Mouse (Mus musculus): ENCODE measurements around the gene Susd1. TPM values are rescaled to one million over a fixed set of nuclear protein-coding genes. Genes with fewer than 3 reads are reported as not detected.
A peak's percentile ranks its signal among the peaks of the same experiment; 100 is the strongest.

The Susd1 gene
- polyA plus RNA-seq, 1 experiment from 2014 or later = 0.84 TPM

DNA sequence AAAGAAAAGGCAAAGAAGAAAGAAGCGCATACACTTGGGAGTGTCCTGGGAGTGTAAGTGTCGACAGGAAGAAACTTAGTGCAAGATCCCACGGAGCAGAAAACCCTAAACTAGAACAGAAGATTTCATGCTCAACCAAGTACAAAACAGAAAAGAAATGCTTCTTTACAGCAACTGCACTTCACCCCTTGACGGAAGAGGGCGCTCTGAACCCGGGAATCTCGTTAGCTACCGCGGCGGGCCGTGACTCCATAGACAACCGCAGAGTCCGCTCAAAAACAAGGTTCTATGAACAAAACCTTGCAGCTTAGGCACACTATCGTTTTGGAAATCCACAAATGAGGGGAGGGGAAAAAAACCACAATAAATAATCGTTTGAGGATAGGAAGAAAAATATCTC, 77.7 kb downstream of the Susd1 start:
- Histone ChIP-seq H3K27me3 (ENCODE audit: control insufficient read depth, insufficient read depth, low read length) (no peaks in the 10 kb centered on the region), H3K36me3 (replicated peaks; ENCODE audit: control insufficient read depth, insufficient read depth, low read depth, low read length) (no peaks in the 10 kb centered on the region), H3K4me3 (ENCODE audit: low read depth, low read length) (no peak overlapping the region), H3K4me2 (ENCODE audit: low read depth, low read length) (no peak overlapping the region), H3K27ac (replicated peaks; ENCODE audit: low read depth, low read length) (no peak overlapping the region), H3K9me3 (replicated peaks; ENCODE audit: control insufficient read depth, low read length) (no peaks in the 10 kb centered on the region), H3K4me1 (ENCODE audit: control insufficient read depth, insufficient read depth, low read length) (no peaks in the 10 kb centered on the region), H3K9ac (replicated peaks; ENCODE audit: low read length) (no peak overlapping the region; the same call in 1 of the 2 replicates)
- WGBS = 2% methylated on average over 15 of the region's 15 CpGs
- peak; percentile 88 for DNase-seq (ENCODE audit: low spot score)
- no peak for ATAC-seq (replicated peaks; ENCODE audit: insufficient number of reproducible peaks, low FRiP score, low TSS enrichment, low read depth)

DNA sequence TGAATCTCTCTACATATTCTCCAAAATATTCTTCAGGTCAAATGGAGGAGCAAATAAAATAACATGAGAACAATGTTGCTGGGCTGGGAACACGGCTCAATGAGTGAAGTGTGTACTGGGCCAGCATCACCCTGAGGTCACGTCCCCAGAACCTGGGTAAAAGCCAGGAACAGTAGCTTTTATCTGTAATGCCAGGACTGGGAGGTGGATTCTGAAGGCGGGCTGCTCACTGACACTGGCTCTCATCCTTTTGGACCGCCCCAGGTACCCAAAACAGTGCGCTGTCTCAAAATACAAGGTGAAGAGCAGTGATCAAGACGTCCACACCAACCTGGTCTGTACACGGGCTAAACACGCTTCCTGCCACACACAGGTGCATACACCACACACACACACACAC, 78.5 kb downstream of the Susd1 start:
- no peak overlapping the region for H3K27ac ChIP-seq (replicated peaks; ENCODE audit: low read depth, low read length)
- H3K4me2 ChIP-seq (ENCODE audit: low read depth, low read length) = no peak overlapping the region
- H3K4me3 ChIP-seq (ENCODE audit: low read depth, low read length) = no peak overlapping the region
- WGBS = 82% methylated on average over 8 of the region's 8 CpGs
- no peaks in the 10 kb centered on the region for H3K4me1 ChIP-seq (ENCODE audit: control insufficient read depth, insufficient read depth, low read length)
- no peak for ATAC-seq (replicated peaks; ENCODE audit: insufficient number of reproducible peaks, low FRiP score, low TSS enrichment, low read depth)
- no peaks in the 10 kb centered on the region for H3K36me3 ChIP-seq (replicated peaks; ENCODE audit: control insufficient read depth, insufficient read depth, low read depth, low read length)
- H3K27me3 ChIP-seq (ENCODE audit: control insufficient read depth, insufficient read depth, low read length) = no peaks in the 10 kb centered on the region
- no peaks in the 10 kb centered on the region for H3K9me3 ChIP-seq (replicated peaks; ENCODE audit: control insufficient read depth, low read length)
- H3K9ac ChIP-seq (replicated peaks; ENCODE audit: low read length) = no peak overlapping the region
- DNase-seq (ENCODE audit: low spot score) = no peak

DNA sequence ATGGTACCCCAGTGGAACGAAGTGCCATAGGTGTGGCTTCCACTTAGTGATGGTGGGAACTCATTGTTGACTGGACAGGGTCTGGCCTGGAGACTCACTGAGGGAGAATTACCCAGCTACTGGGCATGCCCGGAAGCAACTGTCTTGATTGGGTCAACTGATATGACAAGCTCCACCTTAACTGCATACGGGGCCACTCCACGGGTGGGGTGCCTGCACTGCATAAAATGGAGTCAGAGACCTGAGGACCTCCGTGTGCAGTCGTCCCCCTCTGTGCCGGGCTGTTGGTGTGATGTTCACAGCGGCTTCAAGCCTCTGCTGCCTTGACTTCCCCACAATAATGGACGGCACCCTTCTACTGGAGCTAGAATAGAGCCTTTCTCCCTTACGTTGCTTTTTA, 79.5 kb downstream of the Susd1 start:
- H3K27ac ChIP-seq (replicated peaks; ENCODE audit: low read depth, low read length) = no peak overlapping the region
- H3K4me2 ChIP-seq (ENCODE audit: low read depth, low read length) = no peak overlapping the region
- 84% methylated on average over 10 of the region's 10 CpGs for WGBS
- ATAC-seq (replicated peaks; ENCODE audit: insufficient number of reproducible peaks, low FRiP score, low TSS enrichment, low read depth) (no peak), DNase-seq (ENCODE audit: low spot score) (no peak)
- H3K27me3 ChIP-seq (ENCODE audit: control insufficient read depth, insufficient read depth, low read length) = no peaks in the 10 kb centered on the region
- H3K9ac ChIP-seq (replicated peaks; ENCODE audit: low read length) = no peak overlapping the region
- H3K4me3 ChIP-seq (ENCODE audit: low read depth, low read length) = no peak overlapping the region
- H3K36me3 ChIP-seq (replicated peaks; ENCODE audit: control insufficient read depth, insufficient read depth, low read depth, low read length) = no peaks in the 10 kb centered on the region
- H3K9me3 ChIP-seq (replicated peaks; ENCODE audit: control insufficient read depth, low read length) = no peaks in the 10 kb centered on the region
- no peaks in the 10 kb centered on the region for H3K4me1 ChIP-seq (ENCODE audit: control insufficient read depth, insufficient read depth, low read length)

DNA sequence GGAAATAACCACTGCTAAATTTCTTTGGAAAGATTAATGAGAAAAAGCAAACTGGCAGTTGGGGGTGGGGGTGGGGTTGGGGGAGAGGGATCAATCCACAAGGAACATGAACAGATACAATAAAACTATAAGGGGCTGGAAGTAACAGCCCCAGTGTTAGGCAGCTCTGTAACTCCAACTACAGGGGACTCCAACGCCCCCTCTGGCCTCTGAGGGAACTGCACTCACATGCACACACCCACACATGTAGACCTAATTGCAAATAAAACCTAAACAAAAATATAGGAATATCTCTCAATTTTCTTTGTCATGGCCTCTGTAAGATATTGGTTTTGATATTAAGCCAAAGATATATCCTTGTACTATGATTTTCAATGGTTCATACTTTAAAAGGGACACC, 83.0 kb downstream of the Susd1 start:
- no peak for DNase-seq (ENCODE audit: low spot score)
- no peaks in the 10 kb centered on the region for H3K4me1 ChIP-seq (ENCODE audit: control insufficient read depth, insufficient read depth, low read length)
- ATAC-seq (replicated peaks; ENCODE audit: insufficient number of reproducible peaks, low FRiP score, low TSS enrichment, low read depth) = no peak
- no peaks in the 10 kb centered on the region for H3K27me3 ChIP-seq (ENCODE audit: control insufficient read depth, insufficient read depth, low read length)
- H3K27ac ChIP-seq (replicated peaks; ENCODE audit: low read depth, low read length) = no peak overlapping the region
- no peaks in the 10 kb centered on the region for H3K9me3 ChIP-seq (replicated peaks; ENCODE audit: control insufficient read depth, low read length)
- no peaks in the 10 kb centered on the region for H3K36me3 ChIP-seq (replicated peaks; ENCODE audit: control insufficient read depth, insufficient read depth, low read depth, low read length)
- 65% methylated on average over 1 of the region's 1 CpGs for WGBS
- H3K9ac ChIP-seq (replicated peaks; ENCODE audit: low read length) = no peak overlapping the region
- H3K4me2 ChIP-seq (ENCODE audit: low read depth, low read length) = no peak overlapping the region
- no peak overlapping the region for H3K4me3 ChIP-seq (ENCODE audit: low read depth, low read length)

DNA sequence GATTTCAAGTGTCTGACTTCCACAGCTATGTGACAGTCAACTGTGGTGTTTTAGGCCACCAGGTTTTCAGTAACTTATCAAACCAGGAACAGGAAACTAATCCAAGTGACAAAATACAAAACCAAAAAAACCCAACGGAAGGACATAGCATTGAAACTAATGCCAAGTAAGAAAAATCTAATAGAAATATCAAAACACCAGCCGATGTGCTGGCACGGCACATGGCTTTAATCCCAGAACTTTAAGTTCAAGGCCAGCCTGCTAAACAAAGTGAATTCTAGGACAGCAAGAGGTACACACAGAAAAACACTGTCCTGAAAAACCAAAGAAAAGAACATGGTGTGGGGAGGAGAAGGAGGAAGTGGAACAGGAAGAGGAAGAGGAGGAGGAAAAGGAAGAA, 83.8 kb downstream of the Susd1 start:
- Histone ChIP-seq H3K36me3 (replicated peaks; ENCODE audit: control insufficient read depth, insufficient read depth, low read depth, low read length) (no peaks in the 10 kb centered on the region), H3K27ac (replicated peaks; ENCODE audit: low read depth, low read length) (no peak overlapping the region), H3K4me3 (ENCODE audit: low read depth, low read length) (no peak overlapping the region), H3K4me2 (ENCODE audit: low read depth, low read length) (no peak overlapping the region), H3K9me3 (replicated peaks; ENCODE audit: control insufficient read depth, low read length) (no peaks in the 10 kb centered on the region), H3K27me3 (ENCODE audit: control insufficient read depth, insufficient read depth, low read length) (no peaks in the 10 kb centered on the region), H3K4me1 (ENCODE audit: control insufficient read depth, insufficient read depth, low read length) (no peaks in the 10 kb centered on the region), H3K9ac (replicated peaks; ENCODE audit: low read length) (no peak overlapping the region)
- 91% methylated on average over 3 of the region's 3 CpGs for WGBS
- ATAC-seq (replicated peaks; ENCODE audit: insufficient number of reproducible peaks, low FRiP score, low TSS enrichment, low read depth) (no peak), DNase-seq (ENCODE audit: low spot score) (no peak)

DNA sequence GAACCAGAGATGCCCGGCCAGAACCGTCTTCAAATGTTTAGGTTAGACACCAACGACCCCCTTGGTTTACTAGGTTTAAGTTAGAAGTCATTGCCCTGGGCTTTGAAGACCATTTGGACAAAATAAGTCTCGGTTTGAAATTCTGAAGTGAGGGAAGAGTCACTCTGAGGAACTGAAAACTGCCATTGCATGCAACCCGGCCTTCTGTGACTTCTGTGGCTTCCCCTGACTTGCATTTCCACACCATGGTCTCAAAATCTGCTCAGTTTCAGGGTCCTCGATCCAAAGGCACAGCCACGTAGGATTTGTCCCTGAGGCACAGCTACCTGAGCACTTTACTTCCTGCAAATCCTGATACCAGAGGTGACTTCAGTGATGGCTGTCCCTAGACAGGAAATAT, 86.5 kb downstream of the Susd1 start:
- Histone ChIP-seq H3K9ac (replicated peaks; ENCODE audit: low read length) (no peak overlapping the region), H3K4me2 (ENCODE audit: low read depth, low read length) (no peak overlapping the region), H3K4me1 (ENCODE audit: control insufficient read depth, insufficient read depth, low read length) (no peaks in the 10 kb centered on the region), H3K27me3 (ENCODE audit: control insufficient read depth, insufficient read depth, low read length) (no peaks in the 10 kb centered on the region), H3K9me3 (replicated peaks; ENCODE audit: control insufficient read depth, low read length) (no peaks in the 10 kb centered on the region), H3K4me3 (ENCODE audit: low read depth, low read length) (no peak overlapping the region), H3K36me3 (replicated peaks; ENCODE audit: control insufficient read depth, insufficient read depth, low read depth, low read length) (no peaks in the 10 kb centered on the region), H3K27ac (replicated peaks; ENCODE audit: low read depth, low read length) (no peak overlapping the region)
- ATAC-seq (replicated peaks; ENCODE audit: insufficient number of reproducible peaks, low FRiP score, low TSS enrichment, low read depth) (no peak), DNase-seq (ENCODE audit: low spot score) (no peak)
- WGBS = 72% methylated on average over 7 of the region's 7 CpGs

DNA sequence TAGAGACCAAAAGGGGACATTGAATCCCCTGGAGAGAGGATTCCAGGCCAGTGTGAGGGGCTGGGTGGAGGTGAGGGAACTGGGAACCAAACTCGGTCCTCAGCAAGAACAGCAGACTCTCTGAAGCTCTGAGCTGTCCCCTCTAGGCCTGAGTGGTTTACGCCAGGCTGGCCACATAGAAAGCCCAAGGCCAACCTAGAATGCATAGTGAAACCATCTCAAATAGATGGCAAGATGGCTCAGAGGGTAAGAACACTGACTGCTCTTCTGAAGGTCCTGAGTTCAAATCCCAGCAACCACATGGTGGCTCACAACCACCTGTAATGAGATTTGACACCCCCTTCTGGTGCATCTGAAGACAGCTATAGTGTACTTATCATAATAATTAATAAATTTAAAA, 88.1 kb downstream of the Susd1 start:
- no peak overlapping the region for H3K4me3 ChIP-seq (ENCODE audit: low read depth, low read length)
- no peak for ATAC-seq (replicated peaks; ENCODE audit: insufficient number of reproducible peaks, low FRiP score, low TSS enrichment, low read depth)
- H3K9me3 ChIP-seq (replicated peaks; ENCODE audit: control insufficient read depth, low read length) = no peaks in the 10 kb centered on the region
- no peak overlapping the region for H3K27ac ChIP-seq (replicated peaks; ENCODE audit: low read depth, low read length)
- no peaks in the 10 kb centered on the region for H3K36me3 ChIP-seq (replicated peaks; ENCODE audit: control insufficient read depth, insufficient read depth, low read depth, low read length)
- H3K4me2 ChIP-seq (ENCODE audit: low read depth, low read length) = no peak overlapping the region
- WGBS = 92% methylated on average over 2 of the region's 2 CpGs
- no peak overlapping the region for H3K9ac ChIP-seq (replicated peaks; ENCODE audit: low read length)
- DNase-seq (ENCODE audit: low spot score) = no peak
- no peaks in the 10 kb centered on the region for H3K4me1 ChIP-seq (ENCODE audit: control insufficient read depth, insufficient read depth, low read length)
- no peaks in the 10 kb centered on the region for H3K27me3 ChIP-seq (ENCODE audit: control insufficient read depth, insufficient read depth, low read length)

DNA sequence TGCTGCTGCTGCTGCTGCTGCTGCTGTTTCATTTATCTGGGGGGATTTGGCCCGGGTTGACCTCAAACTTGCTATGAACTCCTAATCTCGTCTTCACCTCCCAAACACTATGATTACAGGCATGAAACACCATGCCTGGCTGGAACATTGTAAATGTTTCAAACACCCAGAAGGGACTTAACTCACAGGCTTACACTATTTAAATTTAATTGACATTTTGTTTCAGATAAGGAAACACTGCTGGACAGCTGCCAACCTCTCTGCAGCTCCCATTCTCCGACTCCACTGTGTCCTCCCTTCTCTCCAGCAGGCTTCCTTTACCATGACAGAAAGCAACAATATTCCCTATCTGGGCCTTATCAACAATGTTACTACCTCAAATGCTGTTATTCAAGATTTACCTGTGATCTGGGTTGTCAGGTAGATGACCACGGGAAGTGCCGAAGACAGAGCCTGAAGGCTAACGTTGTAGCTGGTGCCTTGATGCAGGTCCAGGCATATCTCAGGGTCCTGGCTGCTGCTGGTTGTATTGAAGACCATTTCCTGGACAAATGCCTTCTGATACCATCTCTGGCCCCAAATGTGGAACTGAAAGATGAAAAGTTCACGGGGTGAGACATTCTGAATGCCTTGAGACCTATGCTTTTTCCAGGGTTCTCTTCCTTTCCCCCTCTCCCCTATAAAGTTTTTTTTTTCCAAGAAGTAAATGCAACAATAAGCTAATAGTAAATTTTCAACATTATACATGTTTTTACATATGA, 88.8 kb downstream of the Susd1 start:
- DNase-seq (ENCODE audit: low spot score) (no peak), ATAC-seq (replicated peaks; ENCODE audit: insufficient number of reproducible peaks, low FRiP score, low TSS enrichment, low read depth) (no peak)
- H3K36me3 ChIP-seq (replicated peaks; ENCODE audit: control insufficient read depth, insufficient read depth, low read depth, low read length) = no peaks in the 10 kb centered on the region
- H3K4me2 ChIP-seq (ENCODE audit: low read depth, low read length) = no peak overlapping the region
- no peaks in the 10 kb centered on the region for H3K9me3 ChIP-seq (replicated peaks; ENCODE audit: control insufficient read depth, low read length)
- H3K27me3 ChIP-seq (ENCODE audit: control insufficient read depth, insufficient read depth, low read length) = no peaks in the 10 kb centered on the region
- H3K4me3 ChIP-seq (ENCODE audit: low read depth, low read length) = no peak overlapping the region
- H3K9ac ChIP-seq (replicated peaks; ENCODE audit: low read length) = no peak overlapping the region
- WGBS = 78% methylated on average over 7 of the region's 7 CpGs
- H3K4me1 ChIP-seq (ENCODE audit: control insufficient read depth, insufficient read depth, low read length) = no peaks in the 10 kb centered on the region
- no peak overlapping the region for H3K27ac ChIP-seq (replicated peaks; ENCODE audit: low read depth, low read length)

Data from embryonic facial prominence, embryonic 11.5 days (tissue).